Mouse (Mus musculus) cerebellum, adult 2 months (tissue): ENCODE data around the gene Arl5b. TPM values are rescaled to one million over a fixed set of nuclear protein-coding genes. Genes with fewer than 3 reads are reported as not detected.

Experiments
- DNase-seq, 2 experiments: peaks; one replicate each; pipeline ENCODE4 v3.0.0; 2021
- H3K27ac ChIP-seq: fragments of 200-500 bp; 2 replicates; pipeline ENCODE4 v1.5.1; 2012; ENCODE audit warnings: low read length, control low read depth, inconsistent platforms; ENCODE audit not compliant: insufficient read depth
- H3K27me3 ChIP-seq: fragments of 200-500 bp; 2 replicates; pipeline ENCODE4 v1.6.1; 2012; ENCODE audit warnings: inconsistent platforms, mild to moderate bottlenecking, low read length, moderate library complexity; ENCODE audit not compliant: control insufficient read depth, insufficient read depth
- H3K4me1 ChIP-seq: fragments of 200-500 bp; 2 replicates; pipeline ENCODE4 v1.6.1; 2011; ENCODE audit warnings: low read length; ENCODE audit not compliant: control insufficient read depth, insufficient read depth
- H3K4me3 ChIP-seq: fragments of 200-500 bp; replicated peaks from 2 replicates; pipeline ENCODE3; 2011; ENCODE audit warnings: mild to moderate bottlenecking, low read depth, low read length, control low read depth; ENCODE audit not compliant: insufficient read depth
- CTCF ChIP-seq: fragments of 200-500 bp; IDR thresholded peaks from 2 replicates; pipeline ENCODE4 v1.5.1; 2011; ENCODE audit warnings: low read depth, mild to moderate bottlenecking, control low read depth, low read length, moderate library complexity, borderline replicate concordance; ENCODE audit not compliant: insufficient read depth
- POLR2A ChIP-seq: fragments of 200-500 bp; IDR thresholded peaks from 2 replicates; pipeline ENCODE4 v1.6.1; 2011; ENCODE audit warnings: low read length, control low read depth, borderline replicate concordance; ENCODE audit not compliant: insufficient read depth
- WGBS: fragments of 180-500 bp; shearing (Covaris S2); methylation state at CpG from one replicate; pipeline ENCODE4 v1.1.7; 2018; 5-methylcytosine and 5-hydroxymethylcytosine counted together
- polyA plus RNA-seq: library from polyadenylated mRNA; depleted of rRNA; stranded (reverse); fragments of >200 nt; gene quantifications from 2 replicates; pipeline ENCODE4 v1.2.3, GENCODE M21; 2012; rRNA removed

The Arl5b gene
- 23.3 and 23.7 TPM in 2 replicates for polyA plus RNA-seq

- DNase-seq = peak; percentile 94 to 96
- WGBS = 8% methylated on average over 20 of the region's 20 CpGs
- H3K27ac ChIP-seq = no peak within 1 kb of the TSS
- H3K27me3 ChIP-seq = no peaks in the 10 kb centered on the region
- H3K4me1 ChIP-seq = no peaks in the 10 kb centered on the region; the same call in 1 of the 2 replicates
- H3K4me3 ChIP-seq = peak within 1 kb of the TSS; percentile 66
- peak; percentile 63; the same call in 1 of the 2 replicates for TF ChIP-seq POLR2A
- no peak for TF ChIP-seq CTCF
These were observed at the start of gene Arl5b for GRCm38 (mm10) chr2:15049117-15049873. TSS of gene Arl5b (plus strand) at chr2:15049395.

GRCm38 (mm10) chr2:15007531-15007930 is 41.7 kb upstream of the Arl5b start:
- no peak for TF ChIP-seq CTCF
- TF ChIP-seq POLR2A = no peak
- WGBS = 91% methylated on average over 3 of the region's 3 CpGs
- Histone ChIP-seq H3K27me3 (no peaks in the 10 kb centered on the region), H3K4me1 (no peaks in the 10 kb centered on the region), H3K27ac (no peak overlapping the region), H3K4me3 (no peak overlapping the region)
- DNase-seq = no peak

- Histone ChIP-seq H3K4me1 (no peaks in the 10 kb centered on the region), H3K27me3 (no peaks in the 10 kb centered on the region), H3K4me3 (no peak overlapping the region), H3K27ac (no peak overlapping the region)
- WGBS = 95% methylated on average over 1 of the region's 1 CpGs
- TF ChIP-seq CTCF = no peak
- no peak for TF ChIP-seq POLR2A
- DNase-seq = no peak
These were observed 41.1 kb upstream of the Arl5b start for GRCm38 (mm10) chr2:15008072-15008471.

GRCm38 (mm10) chr2:15026817-15027216 is 22.4 kb upstream of the Arl5b start:
- no peaks in the 10 kb centered on the region for H3K4me1 ChIP-seq
- no peak for DNase-seq
- no peaks in the 10 kb centered on the region for H3K27me3 ChIP-seq
- no peak overlapping the region for H3K4me3 ChIP-seq
- 93% methylated on average over 3 of the region's 3 CpGs for WGBS
- H3K27ac ChIP-seq = no peak overlapping the region
- TF ChIP-seq POLR2A (no peak), CTCF (no peak)

GRCm38 (mm10) chr2:15027816-15028215 is 21.4 kb upstream of the Arl5b start:
- no peak overlapping the region for H3K27ac ChIP-seq
- no peak for TF ChIP-seq POLR2A
- TF ChIP-seq CTCF = no peak
- WGBS = 83% methylated on average over 1 of the region's 1 CpGs
- DNase-seq = no peak
- no peaks in the 10 kb centered on the region for H3K4me1 ChIP-seq
- H3K4me3 ChIP-seq = no peak overlapping the region
- no peaks in the 10 kb centered on the region for H3K27me3 ChIP-seq

- no peak for DNase-seq
- no peaks in the 10 kb centered on the region for H3K27me3 ChIP-seq
- H3K4me3 ChIP-seq = no peak overlapping the region
- H3K27ac ChIP-seq = no peak overlapping the region
- H3K4me1 ChIP-seq = no peaks in the 10 kb centered on the region
- TF ChIP-seq POLR2A = no peak
- no peak for TF ChIP-seq CTCF
- 52% methylated on average over 6 of the region's 6 CpGs for WGBS
These were observed 10.5 kb upstream of the Arl5b start for GRCm38 (mm10) chr2:15038705-15039104.

GRCm38 (mm10) chr2:15040326-15040725 is 8.9 kb upstream of the Arl5b start:
- H3K27me3 ChIP-seq = no peaks in the 10 kb centered on the region
- TF ChIP-seq CTCF (no peak), POLR2A (no peak)
- WGBS = 52% methylated on average over 5 of the region's 5 CpGs
- DNase-seq = no peak
- H3K4me1 ChIP-seq = no peaks in the 10 kb centered on the region
- no peak overlapping the region for H3K4me3 ChIP-seq
- H3K27ac ChIP-seq = no peak overlapping the region

GRCm38 (mm10) chr2:15054496-15054895 is 5.3 kb downstream of the Arl5b start:
- peak overlapping the region; percentile 78 for H3K4me3 ChIP-seq
- DNase-seq = no peak
- TF ChIP-seq POLR2A (no peak), CTCF (no peak)
- no peaks in the 10 kb centered on the region for H3K4me1 ChIP-seq
- H3K27me3 ChIP-seq = no peaks in the 10 kb centered on the region
- WGBS = 18% methylated on average over 10 of the region's 10 CpGs
- H3K27ac ChIP-seq = peak overlapping the region; percentile 84
